Comparison of ENCODE assay signal across 10 mouse cellular contexts in genomic region chr12:84812004-84812403, GRCm38 (mm10). TPM values are rescaled to one million over a fixed set of nuclear protein-coding genes. Genes with fewer than 3 reads are reported as not detected.
A peak's percentile ranks its signal among the peaks of the same experiment; 100 is the strongest.
DNase-seq lines count a peak whose midpoint lies in the region; ATAC-seq and TF ChIP-seq lines count a peak whose summit lies in the region.
"Had no signal": no experiment of that assay in that cellular context is flagged by ENCODE, and none has a peak within 500 bp of the region (broad histone marks: within the 10 kb centered on the region; RNA-seq: fewer than 3 reads in every experiment).

No protein-coding gene starts in this region.

- DNase-seq in gastrocnemius, adult 2 months = no peak
- no peak for DNase-seq in gastrocnemius, postnatal 36 days
- DNase-seq in 3T3-L1 (ENCODE audit: low read depth, low spot score) = peak; percentile 69
- peak; percentile 27 for DNase-seq in ZHBTc4 (ENCODE audit: low read depth, low spot score)
- DNase-seq in kidney, postnatal 14 days = peak; percentile 31
- DNase-seq in thymus, adult 2 months = no peak
- DNase-seq in forebrain, postnatal 0 days = no peak
- no peak for DNase-seq in heart, adult 8-10 months (ENCODE audit: low spot score)

- H3K4me3 ChIP-seq in gastrocnemius, adult 2 months = no peak overlapping the region
- no peak overlapping the region for H3K4me3 ChIP-seq in thymus, adult 2 months (ENCODE audit: control insufficient read depth, insufficient read depth, low read length)
- H3K4me3 ChIP-seq in forebrain, postnatal 0 days (ENCODE audit: low read depth, low read length) = no peak overlapping the region
- H3K4me3 ChIP-seq: erythroblast, embryonic 14.5 days; midbrain, embryonic 12.5 days had no signal

- 77% methylated on average over 3 of the region's 3 CpGs for WGBS in thymus, adult 2 months
- WGBS in forebrain, postnatal 0 days = 66% methylated on average over 3 of the region's 3 CpGs

- no peak overlapping the region for H3K4me2 ChIP-seq in forebrain, postnatal 0 days (ENCODE audit: low read depth)
- H3K4me2 ChIP-seq: midbrain, embryonic 12.5 days had no signal

- no peak overlapping the region for H3K9ac ChIP-seq in forebrain, postnatal 0 days
- H3K9ac ChIP-seq: midbrain, embryonic 12.5 days had no signal

- intact Hi-C loops in gastrocnemius, adult 2 months (cut with DNase I) = loop anchor here (1.0 kb wide), 1 partner anchor 64 kb away; the partner anchor contains the start of gene Ltbp2
- intact Hi-C loops in gastrocnemius, postnatal 36 days (cut with DNase I) = loop anchor here (2.0 kb wide), 1 partner anchor 67 kb away; no protein-coding TSS in a partner anchor

- ATAC-seq in forebrain, postnatal 0 days = no peak

- no peak for TF ChIP-seq POLR2A in thymus, adult 2 months (IDR thresholded peaks at IDR 0.05; ENCODE audit: control insufficient read depth, extremely low read depth, insufficient read depth, low read length, poor library complexity)

- H3K9me3 ChIP-seq in forebrain, postnatal 0 days (ENCODE audit: low read length) = no peaks in the 10 kb centered on the region
- H3K9me3 ChIP-seq: midbrain, embryonic 12.5 days had no signal

- no peaks in the 10 kb centered on the region for H3K4me1 ChIP-seq in thymus, adult 2 months (replicated peaks; ENCODE audit: control insufficient read depth, insufficient read depth, low read length)
- H3K4me1 ChIP-seq in forebrain, postnatal 0 days (ENCODE audit: insufficient read depth) = no peaks in the 10 kb centered on the region
- H3K4me1 ChIP-seq: midbrain, embryonic 12.5 days had no signal

- H3K27ac ChIP-seq in gastrocnemius, adult 2 months = no peak overlapping the region
- H3K27ac ChIP-seq in thymus, adult 2 months (ENCODE audit: control insufficient read depth, insufficient read depth, low read length) = no peak overlapping the region
- H3K27ac ChIP-seq in forebrain, postnatal 0 days (ENCODE audit: low read depth, low read length) = no peak overlapping the region
- H3K27ac ChIP-seq: midbrain, embryonic 12.5 days had no signal

- TF ChIP-seq CTCF in gastrocnemius, adult 2 months (IDR thresholded peaks at IDR 0.05) = peak; percentile 54
- TF ChIP-seq CTCF in thymus, adult 2 months (IDR thresholded peaks at IDR 0.05; ENCODE audit: borderline replicate concordance, control insufficient read depth, extremely low read depth, insufficient read depth, low read length, poor library complexity) = no peak
- no peak for TF ChIP-seq CTCF in forebrain, postnatal 0 days (IDR thresholded peaks at IDR 0.05; ENCODE audit: low read depth)

- H3K27me3 ChIP-seq in thymus, adult 2 months (ENCODE audit: control insufficient read depth, insufficient read depth, low read length) = no peaks in the 10 kb centered on the region
- H3K27me3 ChIP-seq in forebrain, postnatal 0 days (ENCODE audit: insufficient read depth, low read length) = no peaks in the 10 kb centered on the region
- H3K27me3 ChIP-seq: midbrain, embryonic 12.5 days had no signal

- H3K36me3 ChIP-seq in thymus, adult 2 months (ENCODE audit: control insufficient read depth, insufficient read depth, low read length) = no peaks in the 10 kb centered on the region
- no peaks in the 10 kb centered on the region for H3K36me3 ChIP-seq in forebrain, postnatal 0 days (ENCODE audit: insufficient read depth)
- H3K36me3 ChIP-seq: midbrain, embryonic 12.5 days had no signal

RNA-seq across cellular contexts. Expression of gene Isca2, which starts 39.0 kb away (rescaled TPM):
- 10 to 100 TPM; 39.3 to 53.3 TPM for total RNA-seq in gastrocnemius, adult 2 months (2021)
- total RNA-seq in gastrocnemius, postnatal 36 days (2021) = 10 to 100 TPM; 39.0 to 42.6 TPM
- polyA plus RNA-seq in thymus, adult 2 months (2012; rRNA removed) = 60.6 and 64.2 TPM in 2 replicates
- total RNA-seq in forebrain, postnatal 0 days (2014; rRNA removed) = 58.8 and 68.1 TPM in 2 replicates
- 112 and 114 TPM in 2 replicates for polyA plus RNA-seq in forebrain, postnatal 0 days (2015; fragmentation: Nextera tagmentation; extraction: Ambion mirVana)
- total RNA-seq in heart, adult 8-10 months (2022) = 100 to 1,000 TPM in 1 of 4 experiments, 10 to 100 TPM in 3; 89.1 to 116 (median 94.9) TPM

RNA-seq across cellular contexts. Expression of gene Npc2, which starts 39.1 kb away (rescaled TPM):
- total RNA-seq in gastrocnemius, adult 2 months (2021) = 10 to 100 TPM; 13.2 to 18.0 TPM
- total RNA-seq in gastrocnemius, postnatal 36 days (2021) = 10 to 100 TPM; 12.7 to 14.1 TPM
- 249 and 256 TPM in 2 replicates for polyA plus RNA-seq in thymus, adult 2 months (2012; rRNA removed)
- 42.5 and 49.8 TPM in 2 replicates for total RNA-seq in forebrain, postnatal 0 days (2014; rRNA removed)
- polyA plus RNA-seq in forebrain, postnatal 0 days (2015; fragmentation: Nextera tagmentation; extraction: Ambion mirVana) = 56.1 and 64.2 TPM in 2 replicates
- 10 to 100 TPM; 26.1 to 29.6 (median 26.9) TPM for total RNA-seq in heart, adult 8-10 months (2022)

Comparison
In these comparisons a context has a peak if more than half of its experiments do, and no peak if none do; other contexts are left out.
1. DNase-seq: peak in 3T3-L1 (single experiment), ZHBTc4 (single experiment) and kidney, postnatal 14 days (single experiment); none in gastrocnemius, adult 2 months (single experiment), gastrocnemius, postnatal 36 days (0 of 2), thymus, adult 2 months (single experiment), forebrain, postnatal 0 days (single experiment) and heart, adult 8-10 months (single experiment).